Mouse (Mus musculus) intestine, postnatal 0 days (tissue): ENCODE measurements around the gene Ddi2. TPM values are rescaled to one million over a fixed set of nuclear protein-coding genes. Genes with fewer than 3 reads are reported as not detected.

ENCODE experiments used
- ATAC-seq: fragments of 200-750 bp; cut with Nextera tagmentation; 2 replicates; pipeline ENCODE4 v1.8.0; 2017; ENCODE audit warnings: mild to moderate bottlenecking, moderate TSS enrichment, moderate library complexity
- H3K27ac ChIP-seq: fragments of 300-500 bp; sonication (generic); 2 replicates; pipeline ENCODE4 v1.5.1; 2014; ENCODE audit warnings: mild to moderate bottlenecking, low read depth, low read length, moderate library complexity
- H3K27me3 ChIP-seq: fragments of 300-500 bp; sonication (generic); replicated peaks from 2 replicates; pipeline ENCODE4 v1.6.1; 2014; ENCODE audit warnings: low read length, mixed read lengths; ENCODE audit not compliant: control insufficient read depth, insufficient read depth
- H3K36me3 ChIP-seq: fragments of 300-500 bp; sonication (generic); 2 replicates; pipeline ENCODE4 v1.6.1; 2014; ENCODE audit warnings: mild to moderate bottlenecking, moderate library complexity; ENCODE audit not compliant: control insufficient read depth, insufficient read depth
- H3K4me1 ChIP-seq: fragments of 300-500 bp; sonication (generic); replicated peaks from 2 replicates; pipeline ENCODE4 v1.6.1; 2014; ENCODE audit warnings: antibody characterized with exemption, low read length, mixed read lengths; ENCODE audit not compliant: control insufficient read depth, insufficient read depth
- H3K4me2 ChIP-seq: fragments of 300-500 bp; sonication (generic); replicated peaks from 2 replicates; pipeline ENCODE4 v1.6.1; 2014; ENCODE audit warnings: low read depth, mild to moderate bottlenecking, moderate library complexity
- H3K4me3 ChIP-seq: fragments of 300-500 bp; sonication (generic); 2 replicates; pipeline ENCODE4 v1.5.1; 2014; ENCODE audit warnings: low read depth, low read length
- H3K9ac ChIP-seq: fragments of 300-500 bp; sonication (generic); 2 replicates; pipeline ENCODE4 v1.6.1; 2014; ENCODE audit warnings: mild to moderate bottlenecking, low read depth, low read length
- H3K9me3 ChIP-seq: fragments of 300-500 bp; sonication (generic); 2 replicates; pipeline ENCODE4 v1.6.1; 2016; ENCODE audit warnings: mixed run types; ENCODE audit not compliant: control insufficient read depth
- CTCF ChIP-seq: sonication (generic); IDR thresholded peaks from 2 replicates; pipeline ENCODE4 v1.5.1; 2016; ENCODE audit warnings: low read depth, mild to moderate bottlenecking, control low read depth, antibody characterized with exemption, moderate library complexity
- WGBS: fragments of 180-500 bp; shearing (Covaris S2); extraction: QIAGEN DNeasy Blood & Tissue Kit; methylation state at CpG from one replicate; pipeline ENCODE4 v1.1.7; 2014; 5-methylcytosine and 5-hydroxymethylcytosine counted together
- polyA plus RNA-seq: library from polyadenylated mRNA; unstranded; fragments of >200 nt; fragmentation: Nextera tagmentation; extraction: Ambion mirVana; gene quantifications from 2 replicates; pipeline ENCODE4 v1.2.1, GENCODE M21; 2015

Ddi2 gene
- polyA plus RNA-seq, 1 experiment from 2014 or later = 15.9 TPM

- Histone ChIP-seq H3K27me3 (no peaks in the 10 kb centered on the region), H3K4me2 (no peak overlapping the region), H3K9me3 (no peaks in the 10 kb centered on the region), H3K4me3 (no peak overlapping the region), H3K27ac (no peak overlapping the region), H3K36me3 (no peaks in the 10 kb centered on the region), H3K9ac (no peak overlapping the region), H3K4me1 (no peaks in the 10 kb centered on the region)
- WGBS = 70% methylated on average over 18 of the region's 18 CpGs
- 0 out of 2 replicates have a peak, but pooled peaks have one; percentile 25 for ATAC-seq
- TF ChIP-seq CTCF = no peak
These were observed 53.1 kb downstream of the Ddi2 start for GRCm38 (mm10) chr4:141669898-141670712.

GRCm38 (mm10) chr4:141664799-141665198 lies 58.4 kb downstream of the Ddi2 start, which contains the start of gene Plekhm2:
TSS of gene Plekhm2 (minus strand) at chr4:141664899.
- no peaks in the 10 kb centered on the region for H3K27me3 ChIP-seq
- TF ChIP-seq CTCF = no peak
- H3K27ac ChIP-seq = peak within 1 kb of the TSS; percentile 78
- no peaks in the 10 kb centered on the region for H3K9me3 ChIP-seq
- H3K9ac ChIP-seq = peak within 1 kb of the TSS; percentile 91
- peak within 1 kb of the TSS; percentile 65 for H3K4me3 ChIP-seq
- ATAC-seq = 0 out of 2 replicates have a peak, but pooled peaks have one; percentile 2
- H3K4me1 ChIP-seq = peaks cover 4% of the 10 kb centered on the region; the same call in 1 of the 2 replicates
- H3K4me2 ChIP-seq = peak within 1 kb of the TSS; percentile 78
- 69% methylated on average over 8 of the region's 8 CpGs for WGBS
- H3K36me3 ChIP-seq = no peaks in the 10 kb centered on the region; the same call in 1 of the 2 replicates

DNA sequence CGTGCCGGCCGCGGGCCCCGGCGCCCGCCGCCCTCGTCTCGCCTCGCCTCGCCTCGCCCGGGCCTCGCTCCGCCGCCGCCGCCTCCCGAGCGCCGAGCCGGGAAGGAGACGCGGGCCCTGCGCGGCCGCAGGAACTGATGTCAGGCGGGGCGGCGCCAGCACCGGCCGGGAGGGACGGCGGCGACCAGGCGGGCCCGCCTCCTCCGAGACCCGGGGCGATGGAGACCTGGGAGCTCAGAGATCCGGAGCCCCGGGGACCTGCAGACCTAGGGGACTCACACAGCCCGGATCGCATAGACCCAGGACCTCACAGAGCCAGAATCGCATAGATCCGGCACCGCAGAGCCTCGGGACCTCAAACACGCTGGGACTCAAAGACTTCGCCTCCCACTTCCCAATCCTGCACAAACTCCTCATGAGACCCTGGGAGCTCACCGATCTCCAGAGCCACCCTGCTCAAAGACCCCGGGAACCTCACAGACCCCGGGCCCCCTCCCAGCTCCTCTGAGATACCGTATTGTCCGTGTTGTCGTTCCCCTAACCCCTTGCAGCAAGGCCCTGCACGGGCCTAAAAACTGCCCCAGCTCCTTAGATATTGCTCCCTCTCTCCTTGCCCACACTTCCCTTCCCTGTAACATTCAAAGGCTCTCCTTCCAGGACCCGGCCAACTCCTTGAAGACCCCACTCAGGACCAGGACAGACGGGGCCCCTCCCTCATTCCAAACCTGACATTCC lies 59.0 kb downstream of the Ddi2 start:
- H3K9me3 ChIP-seq = no peaks in the 10 kb centered on the region
- 2% methylated on average over 49 of the region's 60 CpGs for WGBS

GRCm38 (mm10) chr4:141663122-141663931 lies 59.9 kb downstream of the Ddi2 start:
- no peaks in the 10 kb centered on the region for H3K27me3 ChIP-seq
- 4% methylated on average over 42 of the region's 47 CpGs for WGBS
- no peaks in the 10 kb centered on the region for H3K9me3 ChIP-seq
- H3K4me2 ChIP-seq = peak overlapping the region; percentile 78
- peak overlapping the region; percentile 91 for H3K9ac ChIP-seq
- H3K36me3 ChIP-seq = no peaks in the 10 kb centered on the region; the same call in 1 of the 2 replicates
- H3K27ac ChIP-seq = peak overlapping the region; percentile 78
- H3K4me3 ChIP-seq = peak overlapping the region; percentile 65
- no peak for TF ChIP-seq CTCF
- peaks cover 4% of the 10 kb centered on the region; the same call in 1 of the 2 replicates for H3K4me1 ChIP-seq
- ATAC-seq = peak; percentile 17

More for the DNA sequence above, 59.0 kb downstream of the Ddi2 start:
- Histone ChIP-seq H3K9ac (peak overlapping the region; percentile 91), H3K4me1 (peaks cover 4% of the 10 kb centered on the region; the same call in 1 of the 2 replicates), H3K27ac (peak overlapping the region; percentile 78), H3K27me3 (no peaks in the 10 kb centered on the region), H3K4me2 (peak overlapping the region; percentile 78), H3K36me3 (no peaks in the 10 kb centered on the region; the same call in 1 of the 2 replicates), H3K4me3 (peak overlapping the region; percentile 65)
- TF ChIP-seq CTCF = no peak
- peak; percentile 78 for ATAC-seq

- no peak overlapping the region for H3K27ac ChIP-seq
- no peaks in the 10 kb centered on the region for H3K9me3 ChIP-seq
- peaks cover 4% of the 10 kb centered on the region; the same call in 1 of the 2 replicates for H3K4me1 ChIP-seq
- no peak for TF ChIP-seq CTCF
- H3K4me2 ChIP-seq = no peak overlapping the region
- 93% methylated on average over 11 of the region's 11 CpGs for WGBS
- H3K9ac ChIP-seq = no peak overlapping the region; the same call in 1 of the 2 replicates
- no peaks in the 10 kb centered on the region; the same call in 1 of the 2 replicates for H3K36me3 ChIP-seq
- no peak for ATAC-seq
- H3K4me3 ChIP-seq = no peak overlapping the region
- no peaks in the 10 kb centered on the region for H3K27me3 ChIP-seq
These were observed 62.3 kb downstream of the Ddi2 start for GRCm38 (mm10) chr4:141660884-141661283.
